Mouse (Mus musculus): ENCODE data around the gene Mcm2.

Gene Mcm2

GRCm38 (mm10) chr6:88926870-88927269 is 28.3 kb upstream of the Mcm2 start:
- DNase-seq (ENCODE audit: low spot score): no peak

- DNase-seq (ENCODE audit: low spot score): peak; percentile 48
Observed at GRCm38 (mm10) chr6:88925640-88926205, 27.1 kb upstream of the Mcm2 start.

- no peak for DNase-seq (ENCODE audit: low spot score)
Observed at GRCm38 (mm10) chr6:88924502-88925275, 26.1 kb upstream of the Mcm2 start.

- DNase-seq (ENCODE audit: low spot score): no peak
Observed at GRCm38 (mm10) chr6:88918802-88919201, 20.2 kb upstream of the Mcm2 start.

- peak; percentile 78 for DNase-seq (ENCODE audit: low spot score)
Observed at GRCm38 (mm10) chr6:88916153-88916552, 17.6 kb upstream of the Mcm2 start.

GRCm38 (mm10) chr6:88915510-88915909 is 16.9 kb upstream of the Mcm2 start:
- no peak for DNase-seq (ENCODE audit: low spot score)

- no peak for DNase-seq (ENCODE audit: low spot score)
Observed at GRCm38 (mm10) chr6:88914799-88915198, 16.2 kb upstream of the Mcm2 start.

- no peak for DNase-seq (ENCODE audit: low spot score)
Observed at GRCm38 (mm10) chr6:88913440-88913839, 14.9 kb upstream of the Mcm2 start.

- DNase-seq (ENCODE audit: low spot score): no peak
Observed at GRCm38 (mm10) chr6:88913022-88913421, 14.4 kb upstream of the Mcm2 start.

- no peak for DNase-seq (ENCODE audit: low spot score)
Observed at GRCm38 (mm10) chr6:88909151-88909550, 10.6 kb upstream of the Mcm2 start.

- DNase-seq (ENCODE audit: low spot score): peak; percentile 80
Observed at GRCm38 (mm10) chr6:88906369-88907108, 8.0 kb upstream of the Mcm2 start.

GRCm38 (mm10) chr6:88905042-88905441 is 6.5 kb upstream of the Mcm2 start:
- DNase-seq (ENCODE audit: low spot score): no peak

- DNase-seq (ENCODE audit: low spot score): no peak
Observed at GRCm38 (mm10) chr6:88904456-88904974, 5.9 kb upstream of the Mcm2 start.

GRCm38 (mm10) chr6:88903708-88904107 is 5.1 kb upstream of the Mcm2 start:
- no peak for DNase-seq (ENCODE audit: low spot score)

- DNase-seq (ENCODE audit: low spot score): peak; percentile 97
Observed at GRCm38 (mm10) chr6:88901947-88902820, 3.6 kb upstream of the Mcm2 start, which contains the start of gene Tpra1. TSS of gene Tpra1 (plus strand) at chr6:88902251.

GRCm38 (mm10) chr6:88901471-88901870 is 2.9 kb upstream of the Mcm2 start:
- no peak for DNase-seq (ENCODE audit: low spot score)

GRCm38 (mm10) chr6:88899628-88900027 is 1.0 kb upstream of the Mcm2 start:
- no peak for DNase-seq (ENCODE audit: low spot score)

GRCm38 (mm10) chr6:88899086-88899485 is 506 bp upstream of the Mcm2 start:
- no peak for DNase-seq (ENCODE audit: low spot score)

- DNase-seq (ENCODE audit: low spot score): no peak
Observed at GRCm38 (mm10) chr6:88897246-88897645, 1.3 kb downstream of the Mcm2 start.

GRCm38 (mm10) chr6:88895943-88896342 is 2.6 kb downstream of the Mcm2 start:
- no peak for DNase-seq (ENCODE audit: low spot score)

GRCm38 (mm10) chr6:88893559-88893958 is 5.0 kb downstream of the Mcm2 start:
- DNase-seq (ENCODE audit: low spot score): peak; percentile 86

- no peak for DNase-seq (ENCODE audit: low spot score)
Observed at GRCm38 (mm10) chr6:88890832-88891231, 7.7 kb downstream of the Mcm2 start.
